Mouse (Mus musculus): ENCODE measurements around the gene Lrrn4.

The Lrrn4 gene

DNA sequence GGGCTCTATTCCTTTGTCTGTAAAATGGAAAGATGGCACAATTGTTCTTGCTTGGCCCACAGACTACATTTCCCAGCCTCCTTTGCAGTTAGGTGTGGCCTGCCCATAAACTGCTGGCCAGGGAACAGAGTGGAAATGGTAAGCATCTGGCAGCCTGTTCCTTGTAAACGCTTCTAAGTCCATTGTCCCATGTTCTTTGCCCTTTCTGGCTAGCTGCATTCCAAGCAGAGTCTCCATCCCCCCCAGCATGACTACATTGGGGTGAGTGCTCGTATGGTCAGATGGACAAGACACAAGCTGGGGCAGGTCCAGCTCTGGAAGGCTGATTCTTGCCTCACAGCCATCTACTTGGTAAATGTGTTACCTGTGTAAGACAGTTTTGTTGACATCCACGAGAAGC lies 9.0 kb downstream of the Lrrn4 start:
- no peak for DNase-seq (ENCODE audit: low spot score)

DNA sequence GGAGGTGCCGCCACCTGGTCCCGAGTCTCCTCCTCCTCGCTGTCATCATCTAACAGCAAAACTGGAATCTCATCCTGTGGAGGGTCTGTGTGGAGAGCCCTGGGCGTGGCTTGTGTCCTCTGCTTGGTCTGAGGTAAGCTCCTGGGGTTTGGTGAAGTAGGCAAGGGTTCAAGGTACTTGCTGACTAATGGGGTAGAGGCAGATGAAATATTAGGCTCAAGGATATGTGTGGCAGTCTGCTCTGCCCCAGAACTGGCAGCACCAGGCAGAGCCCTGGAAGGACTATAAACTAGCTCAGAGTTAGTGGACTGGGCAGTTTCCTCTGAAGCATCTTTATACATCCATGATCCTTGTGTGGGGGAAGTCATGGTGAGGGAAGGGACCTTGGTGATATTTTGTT lies 10.4 kb downstream of the Lrrn4 start:
- DNase-seq (ENCODE audit: low spot score): no peak

DNA sequence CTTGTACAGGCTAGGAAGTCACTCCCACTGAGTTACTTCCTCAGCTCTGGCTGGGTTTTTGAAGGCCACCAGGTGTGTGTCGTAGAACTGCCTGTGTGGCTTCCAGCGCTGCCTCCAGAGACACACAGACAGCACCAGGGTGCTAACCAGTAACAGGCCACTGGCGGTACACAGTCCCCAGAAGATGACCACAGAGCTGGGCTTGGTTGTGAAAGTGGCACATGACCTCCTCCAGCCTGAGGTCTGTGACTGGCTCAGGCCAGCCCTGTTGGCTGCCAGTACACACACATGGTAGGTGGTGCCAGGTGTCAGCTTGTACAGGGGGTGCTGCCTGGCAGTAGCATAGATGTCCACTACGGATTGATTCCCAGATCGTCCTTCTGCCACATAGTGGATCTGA lies 11.0 kb downstream of the Lrrn4 start:
- no peak for DNase-seq (ENCODE audit: low spot score)

DNA sequence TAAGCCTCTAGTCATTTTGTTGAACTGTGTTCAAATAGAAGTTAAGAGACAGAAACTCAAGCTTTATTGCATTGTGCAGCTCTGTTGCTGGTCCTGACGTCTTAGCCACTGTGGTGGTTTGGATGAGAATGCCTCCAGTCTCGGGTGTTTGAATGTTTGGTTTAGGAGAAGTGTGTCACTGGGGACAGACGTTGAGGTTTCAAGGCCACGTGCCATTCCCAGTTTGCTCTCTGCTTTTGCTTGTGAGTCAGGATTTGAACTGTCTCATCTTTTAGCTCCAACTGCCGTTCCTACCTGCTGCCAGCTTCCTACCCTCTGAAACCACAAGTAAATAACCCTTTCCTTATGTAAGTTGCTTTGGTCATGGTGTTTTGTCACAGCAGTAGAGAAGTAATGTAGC lies 13.2 kb downstream of the Lrrn4 start:
- no peak for DNase-seq (ENCODE audit: low spot score)

DNA sequence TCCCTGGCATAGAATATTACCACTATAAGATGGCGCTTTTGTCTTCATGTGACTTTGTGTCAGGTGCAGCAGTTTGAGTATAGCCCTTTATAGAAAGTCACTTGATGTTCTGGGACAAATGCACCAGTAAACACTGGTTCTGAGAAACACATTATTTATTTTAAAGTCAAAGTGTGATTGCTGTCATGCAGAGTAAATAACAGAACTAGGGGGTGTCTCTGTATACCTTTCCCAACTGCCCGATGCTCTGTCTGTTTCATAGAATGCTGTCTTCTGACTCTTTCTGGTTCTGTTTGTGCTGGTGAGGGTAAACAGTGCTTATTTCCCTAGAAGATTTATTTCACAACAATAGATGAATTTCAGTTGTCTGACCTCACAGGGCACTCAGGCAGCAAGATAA lies 17.4 kb downstream of the Lrrn4 start:
- no peak for DNase-seq (ENCODE audit: low spot score)

DNA sequence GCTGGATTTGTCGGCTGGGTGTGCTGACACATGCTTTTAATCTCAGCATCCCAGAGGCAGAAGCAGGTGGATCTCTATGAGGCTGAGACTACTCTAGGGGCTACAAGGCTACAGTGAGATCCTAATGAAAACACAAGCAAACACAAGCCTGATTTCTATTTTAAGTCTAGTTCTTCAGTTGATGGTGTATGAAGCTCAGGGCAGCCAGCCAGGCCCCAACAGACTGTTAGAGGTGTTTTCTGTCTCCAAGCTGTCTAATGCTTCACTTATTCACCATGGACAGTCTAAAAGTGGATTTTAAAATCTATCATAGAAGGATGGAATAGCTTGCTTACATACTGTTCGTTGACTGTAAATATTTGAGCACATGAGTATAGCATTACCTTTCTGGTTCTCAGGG lies 19.2 kb downstream of the Lrrn4 start:
- no peak for DNase-seq (ENCODE audit: low spot score)

DNA sequence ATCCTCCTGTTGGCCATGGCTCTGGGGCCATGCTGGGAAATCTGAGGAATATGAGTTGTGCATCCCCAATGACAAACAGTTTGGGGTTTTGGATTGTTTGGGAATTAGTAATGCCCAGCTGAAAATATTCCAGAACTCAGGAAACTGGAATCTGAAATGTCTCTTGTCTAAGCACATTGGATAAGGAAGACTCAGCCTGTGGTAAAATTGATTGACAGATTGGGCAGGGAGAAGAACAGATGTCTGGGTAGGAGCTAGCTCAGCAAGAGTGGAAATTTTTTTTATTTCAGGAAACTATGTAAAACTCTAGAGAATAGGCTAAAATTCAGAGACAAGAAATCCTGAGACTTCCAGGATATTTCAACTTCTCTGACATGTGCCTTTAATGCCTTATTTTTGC lies 20.3 kb downstream of the Lrrn4 start:
- no peak for DNase-seq (ENCODE audit: low spot score)

DNA sequence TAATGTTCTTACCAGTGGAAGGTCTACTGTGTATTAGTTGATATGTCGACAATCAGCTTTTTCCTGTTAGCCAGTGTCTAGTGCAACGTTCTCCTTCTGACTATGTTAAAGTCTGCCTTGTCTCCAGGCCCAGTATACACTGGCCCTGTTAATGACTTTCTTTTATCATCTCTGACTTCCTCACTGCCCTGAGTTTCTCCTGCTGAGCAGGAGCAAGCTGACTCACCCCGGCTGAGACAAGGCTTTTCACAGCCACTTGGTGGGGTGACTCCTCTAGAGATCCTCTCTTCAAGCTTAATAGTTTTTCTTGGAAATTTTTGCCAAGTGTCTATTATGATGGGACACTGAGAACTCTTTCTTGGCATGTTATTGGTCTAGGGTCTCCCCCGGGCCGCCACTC lies 24.4 kb downstream of the Lrrn4 start:
- no peak for DNase-seq (ENCODE audit: low spot score)

DNA sequence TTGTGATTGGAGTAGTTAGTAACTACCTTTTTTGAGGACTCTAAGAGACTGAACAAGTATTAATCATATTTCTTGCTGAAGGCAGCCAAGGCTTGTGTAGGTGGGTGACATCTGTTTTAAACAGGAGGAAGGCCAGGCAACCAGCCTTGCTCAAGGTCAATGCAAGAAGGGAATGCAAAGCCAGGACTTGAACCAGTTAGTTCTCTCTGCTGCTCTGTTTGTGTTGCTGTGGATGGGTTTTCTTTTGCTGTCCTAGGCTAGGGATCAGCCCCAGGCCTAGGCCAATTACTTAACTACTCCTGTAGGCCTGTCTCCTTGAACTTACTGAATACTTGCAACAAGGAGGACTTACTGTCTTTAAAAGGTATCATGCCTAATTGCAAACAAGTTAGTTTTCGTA lies 27.6 kb downstream of the Lrrn4 start:
- no peak for DNase-seq (ENCODE audit: low spot score)

DNA sequence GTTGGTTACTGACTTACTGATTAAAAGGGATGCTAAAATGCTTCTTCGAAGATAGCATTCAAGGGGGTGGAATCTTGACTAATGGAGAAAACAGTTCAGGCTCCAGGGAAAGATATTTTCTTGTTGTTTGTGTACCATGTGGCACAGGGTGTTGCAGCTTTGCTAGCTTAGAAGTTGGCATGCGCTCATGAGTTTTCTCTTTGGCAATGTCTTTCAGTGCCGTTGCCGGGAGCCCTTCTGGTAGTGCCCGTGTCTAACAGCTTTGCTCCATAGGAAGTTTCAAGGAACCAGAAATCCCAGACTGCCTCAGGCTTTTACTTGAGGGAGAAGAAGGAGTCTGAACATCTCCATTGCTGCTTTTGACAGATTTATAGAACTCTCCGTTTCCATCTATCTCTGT lies 31.6 kb downstream of the Lrrn4 start:
- no peak for DNase-seq (ENCODE audit: low spot score)

DNA sequence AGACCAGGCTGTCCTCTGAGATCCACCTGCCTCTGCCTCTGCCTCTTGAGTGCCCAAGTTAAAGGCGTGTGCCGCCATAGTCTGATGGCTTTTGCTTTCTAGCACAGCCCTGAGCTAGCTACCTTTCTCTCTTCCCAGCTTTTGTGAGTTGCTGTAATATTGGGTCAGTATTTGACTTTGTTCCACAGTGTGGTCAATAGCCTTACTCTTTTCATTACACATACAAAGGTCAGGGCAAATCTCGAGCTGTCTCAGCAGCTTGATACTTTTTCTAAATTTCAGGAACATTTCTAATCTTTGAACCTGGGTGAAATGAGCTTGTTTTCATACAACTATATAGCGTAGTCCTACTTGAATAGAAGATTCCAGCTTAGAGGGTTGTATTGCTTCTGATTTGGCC lies 32.3 kb downstream of the Lrrn4 start:
- no peak for DNase-seq (ENCODE audit: low spot score)

DNA sequence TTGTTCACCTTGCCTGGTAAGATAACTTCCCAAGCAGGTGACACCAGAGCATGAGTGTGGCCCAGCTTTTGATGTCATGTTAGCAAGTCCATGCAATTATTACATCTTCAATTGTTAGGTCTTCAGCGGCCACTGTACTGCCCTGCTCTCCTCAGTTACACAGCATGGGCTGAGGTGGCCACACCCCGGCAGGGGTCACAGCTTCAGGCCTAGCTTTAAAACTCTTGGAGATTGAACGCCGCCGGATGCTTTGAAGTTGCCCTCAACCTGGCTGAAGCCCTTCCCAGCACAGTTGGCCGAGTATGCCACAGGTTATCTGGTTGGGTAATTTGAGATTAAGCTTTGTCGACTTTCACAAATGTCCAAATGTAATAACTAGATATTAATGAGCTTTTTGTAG lies 33.1 kb downstream of the Lrrn4 start:
- DNase-seq (ENCODE audit: low spot score): no peak

DNA sequence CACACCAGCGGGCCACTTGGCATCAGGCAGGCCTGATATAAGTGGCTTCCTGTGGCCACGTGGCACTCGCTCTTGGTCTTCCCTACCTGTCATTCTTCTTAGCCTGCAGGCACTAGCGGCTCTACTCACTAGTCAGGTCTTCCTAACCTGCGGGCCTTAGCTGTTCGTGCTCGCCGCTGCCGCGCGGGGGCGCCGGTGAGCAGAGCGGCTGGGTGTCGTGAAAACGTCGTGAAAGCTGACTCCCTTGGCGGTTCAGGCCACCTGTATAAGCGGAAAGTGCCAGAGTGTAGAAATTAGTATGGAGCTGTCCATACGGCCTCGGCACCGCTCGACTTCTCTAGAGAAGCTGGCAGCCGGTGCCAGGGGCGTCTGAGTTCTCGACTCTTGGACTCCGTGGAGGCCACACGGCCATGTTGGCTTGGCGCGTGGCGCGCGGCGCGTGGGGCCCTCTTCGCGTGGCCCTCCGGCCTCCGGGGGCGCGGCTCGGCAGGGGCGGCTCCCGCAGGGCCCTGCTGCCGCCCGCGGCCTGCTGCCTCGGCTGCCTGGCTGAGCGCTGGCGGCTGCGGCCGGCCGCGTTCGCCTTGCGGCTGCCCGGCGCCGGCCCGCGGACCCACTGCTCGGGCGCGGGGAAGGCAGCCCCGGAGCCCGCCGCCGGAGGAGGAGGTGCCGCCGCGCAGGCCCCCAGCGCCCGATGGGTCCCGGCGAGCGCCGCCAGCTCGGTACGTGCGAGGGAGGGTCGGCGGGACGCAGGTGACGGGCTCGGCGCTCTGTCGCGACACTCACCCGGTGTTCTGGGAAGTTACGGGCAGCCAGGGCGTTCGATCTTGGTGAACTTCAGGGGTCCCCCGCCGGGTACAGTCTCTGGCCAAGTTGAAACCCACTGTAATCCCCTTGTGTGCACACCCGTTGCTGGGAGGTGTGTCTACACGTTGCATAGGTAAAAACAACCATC lies 34.0 kb downstream of the Lrrn4 start, which contains the start of gene Crls1:
Gene Crls1 (plus strand): TSS at position 260 of the 952 bp plus-strand sequence.
- peak; percentile 93 for DNase-seq (ENCODE audit: low spot score)

DNA sequence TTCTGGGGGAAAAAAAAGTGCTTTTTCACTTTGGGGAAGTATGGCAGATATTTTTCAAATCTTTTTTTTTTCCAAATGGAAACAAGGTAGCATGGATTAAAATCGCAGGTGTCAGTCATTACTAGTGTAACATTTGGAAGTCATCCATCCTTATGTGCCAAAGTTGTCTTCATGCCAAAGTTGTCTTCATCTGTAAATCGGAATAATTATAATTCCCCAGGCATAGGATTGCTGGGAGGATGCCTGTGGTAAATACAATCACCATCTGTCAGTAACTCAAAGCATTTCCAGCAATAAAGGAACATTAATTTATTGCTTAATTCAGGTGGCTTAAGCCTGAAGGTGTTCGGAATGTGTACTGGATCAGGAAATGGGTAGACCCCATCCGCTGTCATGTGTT lies 39.6 kb downstream of the Lrrn4 start:
- no peak for DNase-seq (ENCODE audit: low spot score)
